Mouse (Mus musculus): Measurements from ENCODE around the gene Ghr. TPM values are rescaled to one million over a fixed set of nuclear protein-coding genes. Genes with fewer than 3 reads are reported as not detected.

Gene Ghr
- 9.1 and 10.6 TPM in 2 replicates for polyA plus RNA-seq (2016; fragmentation: Nextera tagmentation; extraction: Ambion mirVana)

DNA sequence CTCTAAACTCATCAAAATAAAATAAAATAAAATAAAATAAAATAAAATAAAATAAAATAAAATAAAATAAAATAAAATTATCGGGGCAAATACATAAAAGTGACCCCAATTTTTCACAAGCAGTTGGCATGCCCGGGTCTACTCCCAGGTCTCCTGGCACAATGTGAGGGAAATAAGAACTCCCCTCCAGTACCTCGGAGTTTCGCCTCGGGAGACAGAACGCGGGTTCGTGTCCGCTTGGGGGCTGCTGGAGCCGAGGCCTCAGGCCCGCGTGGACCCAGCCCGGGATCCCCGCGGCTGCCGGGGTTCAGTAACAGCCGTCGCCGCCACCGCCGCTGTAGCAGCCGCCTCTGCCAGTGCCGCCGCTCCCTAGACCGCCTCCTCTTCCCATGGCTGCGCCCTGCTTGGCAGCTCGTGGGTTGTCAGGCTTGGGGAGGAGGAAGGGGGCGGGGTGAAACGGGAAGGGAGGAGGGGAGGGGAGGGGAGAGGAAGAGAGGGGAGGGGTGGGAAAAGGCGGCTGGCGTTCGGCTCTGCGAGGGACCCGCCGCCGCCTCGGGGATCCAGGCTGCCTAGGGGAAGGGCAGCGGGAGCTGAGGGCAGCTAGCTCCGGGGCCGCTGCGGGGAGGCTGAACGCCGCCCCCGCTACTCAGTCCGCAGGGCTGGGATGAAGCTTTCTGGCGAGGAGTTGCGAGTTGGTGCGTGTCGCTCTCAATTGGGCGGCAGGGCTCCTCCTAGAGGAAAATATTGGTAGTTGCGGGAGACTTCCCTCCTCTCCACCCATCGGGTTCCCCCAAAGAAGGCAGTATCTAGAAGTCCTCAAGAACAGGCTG lies at the start of gene Ghr:
Ghr (minus strand) TSS at position 686 of the 830 bp plus-strand sequence.
- Histone ChIP-seq H3K9ac (peak within 1 kb of the TSS; percentile 62), H3K4me2 (peak within 1 kb of the TSS; percentile 71), H3K4me3 (replicated peaks) (peak within 1 kb of the TSS; percentile 61), H3K4me1 (peaks cover 6% of the 10 kb centered on the region; the same call in 1 of the 2 replicates), H3K27me3 (no peaks in the 10 kb centered on the region), H3K36me3 (replicated peaks) (no peaks in the 10 kb centered on the region), H3K9me3 (no peaks in the 10 kb centered on the region), H3K27ac (peak within 1 kb of the TSS; percentile 82)
- WGBS: 0% methylated on average over 47 of the region's 52 CpGs
- ATAC-seq (ENCODE audit: low FRiP score): peak; percentile 94

DNA sequence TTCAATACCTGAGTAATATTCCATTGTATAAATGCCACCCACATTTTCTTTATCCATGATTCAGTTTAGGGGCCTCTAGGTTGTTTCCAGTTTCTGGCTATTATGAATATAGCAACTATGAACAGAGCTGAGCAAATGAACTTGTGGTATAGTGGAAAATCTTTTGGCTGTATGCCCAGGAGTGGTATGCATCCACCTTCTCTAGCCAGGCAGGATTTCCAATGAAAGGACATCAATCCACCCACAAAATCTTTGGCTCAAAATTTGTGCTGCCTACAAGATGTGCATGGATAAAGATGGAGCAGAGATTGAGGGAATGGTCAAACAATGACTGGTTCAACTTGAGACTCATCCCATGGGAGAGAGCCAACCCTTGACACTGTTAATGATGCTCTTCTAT lies 39.5 kb upstream of the Ghr start:
- no peaks in the 10 kb centered on the region for H3K9me3 ChIP-seq
- no peaks in the 10 kb centered on the region for H3K36me3 ChIP-seq (replicated peaks)
- ATAC-seq (ENCODE audit: low FRiP score): no peak
- no peak overlapping the region for H3K27ac ChIP-seq
- H3K9ac ChIP-seq: no peak overlapping the region
- no peak overlapping the region for H3K4me2 ChIP-seq
- H3K4me1 ChIP-seq: no peaks in the 10 kb centered on the region
- no peaks in the 10 kb centered on the region for H3K27me3 ChIP-seq
- H3K4me3 ChIP-seq (replicated peaks): no peak overlapping the region

DNA sequence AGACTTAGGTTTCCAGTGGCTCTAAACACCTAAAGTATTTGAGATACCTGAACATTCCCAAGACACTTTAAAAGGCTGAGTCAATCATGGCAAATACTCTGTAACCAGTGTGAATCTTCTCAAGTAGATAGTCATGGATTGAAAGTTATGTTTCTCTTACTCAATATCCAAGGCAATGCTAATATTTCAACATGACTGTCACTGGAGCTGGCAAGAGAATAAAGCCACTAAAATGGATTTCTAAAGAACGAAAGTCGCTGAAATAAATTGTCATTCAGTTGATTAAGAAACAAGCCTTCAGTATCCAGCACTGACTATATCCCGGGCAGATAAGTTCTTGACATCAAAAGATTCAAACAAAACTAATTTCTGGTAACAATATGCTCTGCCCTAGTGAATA lies 37.1 kb upstream of the Ghr start:
- no peak overlapping the region for H3K9ac ChIP-seq
- no peak overlapping the region for H3K27ac ChIP-seq
- no peak overlapping the region for H3K4me3 ChIP-seq (replicated peaks)
- no peaks in the 10 kb centered on the region for H3K9me3 ChIP-seq
- no peaks in the 10 kb centered on the region for H3K36me3 ChIP-seq (replicated peaks)
- ATAC-seq (ENCODE audit: low FRiP score): no peak
- WGBS: 91% methylated on average over 3 of the region's 3 CpGs
- H3K4me1 ChIP-seq: no peaks in the 10 kb centered on the region
- no peak overlapping the region for H3K4me2 ChIP-seq
- no peaks in the 10 kb centered on the region for H3K27me3 ChIP-seq

DNA sequence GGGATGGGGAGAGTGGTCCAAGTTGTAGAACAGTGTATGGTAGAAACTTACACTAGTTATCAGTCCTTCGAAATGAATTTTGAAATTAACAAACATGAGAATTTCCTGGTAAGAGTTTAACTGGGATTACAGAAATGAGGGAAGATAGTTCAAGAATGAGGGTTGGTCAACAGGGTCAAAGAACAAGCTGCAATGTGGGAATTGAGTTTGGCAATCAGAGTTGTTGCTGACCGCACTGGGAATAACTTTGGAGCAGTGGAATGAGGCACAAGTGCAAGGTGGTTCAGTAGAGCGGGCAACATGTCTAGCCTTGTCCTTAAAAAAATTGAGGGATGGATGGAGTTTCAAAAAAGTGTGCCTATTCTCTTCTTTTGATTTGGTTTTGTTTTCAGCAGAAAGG lies 35.0 kb upstream of the Ghr start:
- Histone ChIP-seq H3K4me3 (replicated peaks) (no peak overlapping the region), H3K27ac (no peak overlapping the region), H3K9ac (no peak overlapping the region), H3K4me2 (no peak overlapping the region), H3K9me3 (no peaks in the 10 kb centered on the region), H3K4me1 (no peaks in the 10 kb centered on the region), H3K27me3 (no peaks in the 10 kb centered on the region), H3K36me3 (replicated peaks) (no peaks in the 10 kb centered on the region)
- ATAC-seq (ENCODE audit: low FRiP score): no peak
- WGBS: 92% methylated on average over 3 of the region's 3 CpGs

DNA sequence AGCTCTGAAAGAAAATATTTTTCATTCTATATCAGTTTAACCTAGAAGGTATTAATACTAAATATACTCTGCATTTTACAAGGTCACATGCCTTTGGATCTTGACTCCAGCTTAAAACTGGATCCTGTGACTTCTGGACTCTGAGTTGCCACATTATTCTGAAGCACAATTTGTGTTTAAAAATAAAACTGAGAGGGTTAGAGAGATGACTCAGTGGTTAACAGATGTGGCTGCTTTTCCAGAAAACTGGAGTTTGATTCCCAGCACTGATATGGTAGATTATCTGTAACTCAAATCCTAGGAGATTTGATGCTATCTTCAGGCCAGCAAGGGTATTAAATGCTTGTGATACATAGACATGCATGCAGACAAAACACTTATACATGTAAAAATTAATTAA lies 28.7 kb upstream of the Ghr start:
- no peak overlapping the region for H3K4me3 ChIP-seq (replicated peaks)
- no peak for ATAC-seq (ENCODE audit: low FRiP score)
- H3K4me1 ChIP-seq: no peaks in the 10 kb centered on the region
- no peaks in the 10 kb centered on the region for H3K36me3 ChIP-seq (replicated peaks)
- no peaks in the 10 kb centered on the region for H3K27me3 ChIP-seq
- H3K9ac ChIP-seq: no peak overlapping the region
- no peak overlapping the region for H3K27ac ChIP-seq
- H3K4me2 ChIP-seq: no peak overlapping the region
- H3K9me3 ChIP-seq: no peaks in the 10 kb centered on the region

DNA sequence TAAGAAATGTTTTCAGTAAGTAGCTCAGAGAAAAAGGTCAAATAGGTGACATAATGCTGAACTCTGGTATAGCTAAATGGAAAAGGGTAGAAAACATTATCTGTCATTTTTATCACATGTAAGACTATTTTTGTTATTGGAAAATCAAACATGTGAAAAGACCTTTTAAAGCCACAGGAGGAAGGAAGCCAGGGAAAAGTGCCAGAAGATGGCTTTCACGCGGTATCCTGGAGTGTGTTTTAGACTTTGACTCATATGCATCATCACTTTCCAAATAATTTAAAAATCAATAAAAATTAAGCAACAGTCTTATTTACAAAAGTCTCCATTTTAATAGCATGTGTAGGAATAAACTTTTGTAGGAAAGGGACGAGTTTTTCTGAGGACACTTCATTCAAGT lies 24.7 kb upstream of the Ghr start:
- H3K9ac ChIP-seq: no peak overlapping the region
- H3K36me3 ChIP-seq (replicated peaks): no peaks in the 10 kb centered on the region
- no peak overlapping the region for H3K27ac ChIP-seq
- H3K4me1 ChIP-seq: no peaks in the 10 kb centered on the region
- 84% methylated on average over 3 of the region's 3 CpGs for WGBS
- no peaks in the 10 kb centered on the region for H3K27me3 ChIP-seq
- no peak for ATAC-seq (ENCODE audit: low FRiP score)
- H3K4me2 ChIP-seq: no peak overlapping the region
- no peaks in the 10 kb centered on the region for H3K9me3 ChIP-seq
- H3K4me3 ChIP-seq (replicated peaks): no peak overlapping the region

DNA sequence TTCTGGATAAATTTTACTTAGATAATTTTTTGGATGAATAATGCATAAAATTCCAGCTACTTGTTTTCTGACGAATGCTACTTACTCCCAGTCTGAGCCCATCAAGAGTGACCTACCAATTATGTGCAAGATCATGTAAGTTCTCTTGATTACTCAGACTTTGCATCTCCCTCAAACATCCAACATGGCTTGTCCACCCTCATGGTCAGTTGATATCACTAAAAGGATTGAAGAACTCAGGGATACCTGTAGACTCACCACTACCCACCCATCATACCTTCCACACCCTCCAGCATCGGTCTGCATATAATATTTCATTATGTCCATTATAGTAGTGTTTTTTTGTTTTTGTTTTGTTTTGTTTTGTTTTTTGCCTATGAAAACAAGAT lies 18.8 kb upstream of the Ghr start:
- ATAC-seq (ENCODE audit: low FRiP score): no peak
- no peak overlapping the region for H3K4me3 ChIP-seq (replicated peaks)
- no peaks in the 10 kb centered on the region for H3K9me3 ChIP-seq
- no peak overlapping the region for H3K27ac ChIP-seq
- 90% methylated on average over 2 of the region's 2 CpGs for WGBS
- no peak overlapping the region for H3K4me2 ChIP-seq
- no peak overlapping the region for H3K9ac ChIP-seq
- H3K36me3 ChIP-seq (replicated peaks): no peaks in the 10 kb centered on the region
- H3K27me3 ChIP-seq: no peaks in the 10 kb centered on the region
- no peaks in the 10 kb centered on the region for H3K4me1 ChIP-seq

DNA sequence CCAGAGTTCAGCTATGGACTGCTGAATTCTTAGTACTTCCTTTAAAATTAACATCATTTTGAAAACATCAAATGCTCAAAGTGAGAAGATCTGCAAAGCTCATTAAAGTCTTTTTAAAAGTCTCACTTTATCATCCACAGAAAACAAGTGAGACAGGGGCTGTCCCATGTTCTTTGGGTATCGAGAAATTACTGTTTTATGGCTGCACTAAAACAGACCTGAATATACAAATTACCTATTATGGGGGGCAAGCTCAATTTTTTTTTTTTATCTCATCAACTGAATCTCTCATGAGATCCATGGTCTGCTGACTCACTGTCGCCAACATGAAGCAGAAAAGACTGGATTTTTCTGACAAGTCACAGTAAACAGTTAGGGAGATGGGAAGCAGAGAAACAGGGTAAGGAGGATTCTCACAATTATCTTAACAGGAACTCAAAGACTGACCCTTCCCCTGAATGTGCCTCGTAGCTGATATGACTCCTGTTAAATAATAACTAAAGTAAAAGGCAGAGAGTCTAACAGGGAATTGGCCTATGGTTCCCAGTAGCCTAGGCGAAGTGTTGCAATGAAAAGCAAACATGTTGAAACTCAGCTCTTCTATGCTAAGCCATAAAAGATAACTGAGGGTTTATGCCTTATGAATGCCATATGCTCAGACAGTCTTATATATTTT lies 18.3 kb upstream of the Ghr start:
- Histone ChIP-seq H3K4me2 (no peak overlapping the region), H3K9me3 (no peaks in the 10 kb centered on the region), H3K4me3 (replicated peaks) (no peak overlapping the region), H3K9ac (no peak overlapping the region), H3K4me1 (no peaks in the 10 kb centered on the region), H3K36me3 (replicated peaks) (no peaks in the 10 kb centered on the region), H3K27me3 (no peaks in the 10 kb centered on the region), H3K27ac (no peak overlapping the region)
- no peak for ATAC-seq (ENCODE audit: low FRiP score)
- WGBS: 87% methylated on average over 4 of the region's 4 CpGs

DNA sequence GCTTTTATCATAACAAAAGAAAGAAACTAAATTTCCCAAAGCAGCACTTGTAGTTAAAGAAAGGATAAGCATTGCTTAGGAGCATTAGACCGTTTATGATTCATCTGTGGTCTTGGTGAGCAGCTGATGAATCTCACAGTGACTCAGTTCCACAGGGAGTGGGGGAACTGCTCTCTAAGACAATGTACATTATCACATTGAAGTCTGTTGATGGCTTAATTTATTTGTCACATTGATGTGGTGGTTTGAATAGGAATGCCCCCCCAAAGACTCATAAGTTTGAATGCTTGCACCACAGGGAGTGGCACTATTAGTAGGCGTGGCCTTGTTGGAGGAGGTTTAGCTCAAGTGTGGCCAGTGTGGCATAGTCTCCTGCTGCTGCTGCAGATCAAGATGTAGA lies 4.6 kb upstream of the Ghr start:
- no peaks in the 10 kb centered on the region for H3K4me1 ChIP-seq
- 62% methylated on average over 2 of the region's 2 CpGs for WGBS
- no peak overlapping the region for H3K27ac ChIP-seq
- no peaks in the 10 kb centered on the region for H3K9me3 ChIP-seq
- no peaks in the 10 kb centered on the region for H3K27me3 ChIP-seq
- no peaks in the 10 kb centered on the region for H3K36me3 ChIP-seq (replicated peaks)
- H3K4me2 ChIP-seq: no peak overlapping the region
- no peak overlapping the region for H3K4me3 ChIP-seq (replicated peaks)
- ATAC-seq (ENCODE audit: low FRiP score): no peak
- H3K9ac ChIP-seq: no peak overlapping the region

DNA sequence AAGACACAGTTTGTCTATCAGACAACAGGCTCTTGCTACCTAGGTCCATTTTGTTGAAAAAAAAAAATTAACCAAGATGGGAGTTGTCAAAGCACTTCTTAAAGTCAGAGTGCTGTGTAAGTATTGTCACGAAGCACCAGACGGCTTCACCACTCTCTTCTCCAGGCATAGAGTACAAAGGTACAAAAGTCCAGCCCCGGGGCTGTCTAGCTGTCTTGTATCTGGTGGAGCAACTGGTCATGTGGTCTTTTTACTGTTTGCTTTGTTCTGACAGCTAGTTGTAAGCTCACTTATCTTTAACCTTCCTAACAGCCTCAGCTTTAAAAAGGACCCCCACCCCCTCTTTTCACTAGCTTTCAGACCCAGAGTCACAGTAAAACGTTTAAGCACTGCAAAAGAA lies 1.1 kb upstream of the Ghr start:
- Histone ChIP-seq H3K36me3 (replicated peaks) (no peaks in the 10 kb centered on the region), H3K4me3 (replicated peaks) (no peak overlapping the region), H3K4me2 (no peak overlapping the region), H3K9me3 (no peaks in the 10 kb centered on the region), H3K27me3 (no peaks in the 10 kb centered on the region), H3K4me1 (peaks cover 6% of the 10 kb centered on the region; the same call in 1 of the 2 replicates), H3K9ac (no peak overlapping the region), H3K27ac (no peak overlapping the region)
- 59% methylated on average over 4 of the region's 4 CpGs for WGBS
- ATAC-seq (ENCODE audit: low FRiP score): no peak

DNA sequence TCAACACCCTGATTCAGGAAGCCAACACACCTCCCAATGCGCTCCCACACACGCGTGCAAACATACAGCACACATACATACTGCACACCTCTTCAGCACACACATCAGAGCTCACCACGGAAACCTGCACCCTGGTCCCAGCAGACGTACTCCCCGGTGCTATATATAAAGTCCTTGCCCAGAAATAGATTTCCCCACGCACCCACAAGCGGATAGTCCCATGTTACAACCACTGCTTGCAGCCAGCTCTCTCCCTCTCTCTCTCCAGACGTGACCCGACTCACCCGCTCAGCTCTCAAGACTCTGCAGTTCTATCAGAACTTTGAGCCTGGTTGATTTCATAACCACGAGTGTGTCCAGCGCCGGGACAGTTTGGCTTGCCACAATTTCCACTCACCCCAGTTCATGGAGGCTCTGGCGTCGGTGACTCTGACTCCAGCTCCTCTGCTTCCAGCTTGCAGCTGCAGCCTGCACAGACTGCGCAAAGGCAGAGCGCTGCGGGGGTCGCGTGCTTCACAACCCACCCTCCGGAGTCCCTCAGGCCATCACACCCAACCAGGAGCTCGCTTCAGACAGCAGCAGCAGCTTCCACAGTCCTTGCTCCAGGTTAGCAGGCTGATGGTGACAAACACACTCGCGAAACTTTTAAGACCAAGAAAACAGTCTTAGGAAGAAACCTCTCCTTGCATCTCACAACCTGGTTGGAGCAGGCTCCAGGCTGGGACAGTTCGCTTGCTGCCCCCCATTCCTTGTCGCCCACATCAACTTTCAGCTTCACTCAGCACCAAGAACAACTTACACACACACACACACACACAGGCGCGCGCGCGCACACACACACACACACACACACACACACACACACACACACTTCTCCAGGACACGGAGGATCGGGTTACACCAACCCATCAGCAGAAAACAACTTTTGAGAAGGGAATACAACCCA lies 1.2 kb downstream of the Ghr start:
- ATAC-seq (ENCODE audit: low FRiP score): peak; percentile 70
- H3K9me3 ChIP-seq: no peaks in the 10 kb centered on the region
- peak overlapping the region; percentile 51; the same call in 1 of the 2 replicates for H3K9ac ChIP-seq
- peak overlapping the region; percentile 61 for H3K4me3 ChIP-seq (replicated peaks)
- no peaks in the 10 kb centered on the region for H3K36me3 ChIP-seq (replicated peaks)
- no peak overlapping the region for H3K27ac ChIP-seq
- peak overlapping the region; percentile 71 for H3K4me2 ChIP-seq
- WGBS: 8% methylated on average over 34 of the region's 34 CpGs
- H3K27me3 ChIP-seq: no peaks in the 10 kb centered on the region
- H3K4me1 ChIP-seq: peaks cover 6% of the 10 kb centered on the region; the same call in 1 of the 2 replicates

DNA sequence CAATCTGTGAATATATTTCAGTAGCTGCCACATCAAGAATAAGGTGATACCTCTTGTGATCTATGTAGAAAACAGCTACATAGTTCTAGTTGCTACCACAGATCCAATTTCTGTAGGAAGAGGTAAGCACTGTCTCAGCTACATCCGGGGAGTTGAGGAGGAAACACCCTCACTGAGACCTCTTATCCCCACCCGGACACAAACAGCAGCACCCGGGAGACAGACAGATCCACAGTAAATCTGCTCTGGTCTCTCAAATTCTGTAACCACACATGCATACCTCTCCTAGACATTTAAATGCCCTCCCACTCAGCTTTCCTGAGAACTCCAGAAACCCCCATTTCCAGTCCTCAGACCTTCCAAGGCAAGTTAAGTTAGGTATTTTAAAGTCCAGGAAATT lies 2.0 kb downstream of the Ghr start:
- no peaks in the 10 kb centered on the region for H3K9me3 ChIP-seq
- no peak overlapping the region for H3K27ac ChIP-seq
- peaks cover 6% of the 10 kb centered on the region; the same call in 1 of the 2 replicates for H3K4me1 ChIP-seq
- peak overlapping the region; percentile 71 for H3K4me2 ChIP-seq
- H3K36me3 ChIP-seq (replicated peaks): no peaks in the 10 kb centered on the region
- no peaks in the 10 kb centered on the region for H3K27me3 ChIP-seq
- no peak for ATAC-seq (ENCODE audit: low FRiP score)
- H3K9ac ChIP-seq: no peak overlapping the region
- WGBS: 64% methylated on average over 3 of the region's 3 CpGs
- H3K4me3 ChIP-seq (replicated peaks): no peak overlapping the region
